Mouse (Mus musculus) thymus, adult 18-20 months (tissue): ENCODE results near the gene Slc11a1.
A peak's percentile ranks its signal among the peaks of the same experiment; 100 is the strongest.

Experiments
- DNase-seq, 2 experiments: peaks; one replicate each; pipeline ENCODE4 v3.0.0; 2022; ENCODE audit warnings: mixed read lengths in 2 of 2

Gene Slc11a1

GRCm38 (mm10) chr1:74353453-74354229, 21.4 kb upstream of the Slc11a1 start:
- no peak for DNase-seq

DNA sequence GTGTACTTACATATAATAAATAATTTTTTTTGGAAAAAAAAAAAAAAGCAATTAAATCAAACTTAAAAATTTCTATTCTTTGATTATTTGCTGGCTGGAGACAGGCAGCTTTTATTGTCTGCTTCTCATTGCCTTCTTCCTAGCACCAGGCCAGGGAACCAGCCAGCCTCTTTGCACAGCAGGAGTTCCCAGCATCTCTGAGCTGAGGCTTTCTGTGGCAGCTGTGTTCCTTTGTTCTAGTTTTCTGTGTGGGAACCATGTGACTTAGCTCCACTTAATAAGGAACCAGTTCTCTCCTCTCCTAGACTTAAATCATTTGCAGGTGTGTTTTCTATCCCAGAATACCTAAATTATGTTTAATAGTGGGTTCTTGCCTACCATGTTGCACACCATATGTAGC, 17.5 kb upstream of the Slc11a1 start:
- DNase-seq, result no peak

- DNase-seq, result no peak
These were observed 15.0 kb upstream of the Slc11a1 start for GRCm38 (mm10) chr1:74359952-74360517.

DNA sequence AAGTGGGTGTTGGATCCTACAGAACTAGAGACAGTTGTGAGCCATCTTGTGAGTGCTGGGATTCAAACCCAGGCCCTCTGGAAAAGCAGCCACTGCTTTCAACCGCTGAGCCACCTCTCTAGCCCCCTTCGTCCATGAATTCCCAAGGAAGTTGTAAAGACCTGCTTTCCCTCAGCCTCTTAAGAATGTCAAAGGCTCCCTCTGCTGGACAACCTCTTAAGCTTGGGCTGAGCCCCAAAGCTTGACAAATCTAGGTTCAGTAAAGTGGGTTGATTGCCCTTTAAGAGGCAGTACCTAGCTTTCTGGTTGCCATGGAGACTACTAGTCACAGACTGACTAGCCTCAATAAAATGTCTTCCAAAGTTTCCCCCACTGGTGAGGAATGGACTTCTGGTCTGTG, 13.2 kb upstream of the Slc11a1 start, which contains the start of gene Catip:
Gene Catip (plus strand): TSS at position 297 of the 400 bp plus-strand sequence.
- peak in 1 of 2 experiments; percentile 35 for DNase-seq

DNA sequence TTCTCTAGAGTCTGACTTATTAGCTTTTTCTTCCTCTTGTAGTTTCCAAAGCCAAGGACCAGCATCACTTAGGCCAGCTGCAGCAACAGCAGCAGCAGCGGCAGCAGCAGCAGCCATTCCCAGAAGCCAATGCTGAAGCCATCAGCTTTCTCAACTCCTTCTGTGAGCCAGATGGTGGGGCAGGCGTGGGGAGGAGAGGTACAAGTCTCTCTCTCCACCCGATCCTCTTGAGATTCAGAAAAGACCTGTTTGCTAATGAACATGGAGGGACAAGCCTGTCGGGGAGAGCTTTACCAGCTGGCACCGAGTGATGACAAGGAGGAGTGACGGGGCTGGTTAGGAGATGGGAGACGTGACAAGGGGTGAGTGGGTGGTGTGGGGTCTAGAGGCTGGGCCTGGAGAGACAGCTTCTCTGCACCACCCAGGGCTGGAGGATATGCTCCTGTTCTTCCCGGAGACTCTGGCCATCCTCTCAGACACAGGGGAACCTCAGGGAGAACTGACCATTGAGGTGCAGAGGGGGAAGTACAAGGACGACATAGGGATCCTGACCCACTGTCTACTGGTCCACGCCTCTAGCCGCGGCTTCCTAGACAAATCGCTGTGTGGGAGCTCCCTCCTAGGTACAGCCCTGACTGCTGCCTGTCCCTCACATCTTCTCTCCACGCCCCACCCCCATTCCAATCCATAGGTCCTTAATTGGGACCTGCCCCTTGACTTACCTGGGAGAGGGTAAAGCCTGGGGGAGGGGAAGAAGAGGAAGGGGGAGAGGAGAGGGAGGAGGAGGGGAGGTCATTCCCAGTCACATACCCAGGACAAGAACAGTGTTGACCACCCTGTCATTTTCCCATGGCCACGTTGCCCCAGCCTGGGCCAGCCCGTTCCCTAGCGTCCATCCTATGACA, 12.4 kb upstream of the Slc11a1 start:
- DNase-seq, result no peak

DNA sequence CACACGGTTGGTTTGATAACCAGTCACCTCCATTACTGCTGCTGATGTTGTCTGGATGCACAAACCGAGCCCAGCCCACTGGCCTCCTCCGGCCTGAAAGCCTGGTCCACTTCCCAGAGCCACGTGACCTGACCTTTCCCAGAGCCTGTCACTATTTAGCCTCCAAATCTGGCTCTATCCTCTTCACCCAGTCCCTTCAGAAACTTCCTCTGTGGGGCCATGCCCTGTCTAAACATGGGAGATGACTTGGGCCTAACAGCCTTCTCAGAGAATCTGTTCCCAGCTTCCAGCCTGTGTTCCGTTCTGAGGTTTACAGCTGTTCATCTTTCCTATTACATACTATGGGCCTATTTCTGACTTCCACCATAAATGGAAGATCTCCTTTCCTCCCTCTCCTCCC, 11.6 kb upstream of the Slc11a1 start:
- DNase-seq, result no peak

DNA sequence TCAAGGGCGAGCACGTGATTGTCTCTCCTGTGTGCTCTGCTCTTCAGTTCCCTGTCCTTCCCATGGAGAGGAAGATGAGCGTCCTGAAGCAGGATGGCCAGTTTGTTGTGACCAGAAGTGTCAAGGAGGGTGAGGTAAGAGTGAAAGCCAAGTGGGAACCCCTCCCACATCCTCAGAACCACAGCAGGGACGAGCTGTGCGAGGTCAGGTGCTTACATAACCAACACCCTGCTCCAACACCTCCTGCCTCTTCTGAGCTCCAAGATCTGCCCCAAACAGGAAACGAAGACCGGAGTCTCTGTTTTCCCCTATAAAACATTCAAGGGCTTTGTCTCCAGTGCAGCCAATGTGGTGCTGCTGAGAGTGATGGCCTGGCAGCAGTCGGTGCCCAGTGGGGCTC, 10.7 kb upstream of the Slc11a1 start:
- no peak for DNase-seq

- DNase-seq, result peak in 1 of 2 experiments; percentile 20
These were observed 6.9 kb upstream of the Slc11a1 start for GRCm38 (mm10) chr1:74367886-74368645.

- no peak for DNase-seq
These were observed 5.0 kb upstream of the Slc11a1 start for GRCm38 (mm10) chr1:74370040-74370439.

GRCm38 (mm10) chr1:74373372-74373771, 1.6 kb upstream of the Slc11a1 start:
- no peak for DNase-seq

DNA sequence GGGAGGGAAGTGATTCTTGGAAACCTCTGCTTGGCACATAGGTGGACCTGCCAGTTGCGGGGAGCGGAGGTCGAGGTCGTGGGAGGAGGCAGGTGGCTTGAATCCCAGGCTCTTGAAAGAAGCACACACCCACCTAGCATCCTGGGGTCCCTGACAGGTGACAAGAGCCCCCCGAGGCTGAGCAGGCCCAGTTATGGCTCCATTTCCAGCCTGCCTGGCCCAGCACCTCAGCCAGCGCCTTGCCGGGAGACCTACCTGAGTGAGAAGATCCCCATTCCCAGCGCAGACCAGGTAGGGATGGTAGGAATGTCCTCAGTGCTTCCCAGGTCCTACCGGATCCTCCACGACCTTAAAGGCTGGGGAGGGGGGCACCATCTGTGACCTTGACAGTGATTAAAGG, 566 bp downstream of the Slc11a1 start:
- DNase-seq, result no peak

- DNase-seq, result no peak
These were observed 1.4 kb downstream of the Slc11a1 start for GRCm38 (mm10) chr1:74376396-74376795.

DNA sequence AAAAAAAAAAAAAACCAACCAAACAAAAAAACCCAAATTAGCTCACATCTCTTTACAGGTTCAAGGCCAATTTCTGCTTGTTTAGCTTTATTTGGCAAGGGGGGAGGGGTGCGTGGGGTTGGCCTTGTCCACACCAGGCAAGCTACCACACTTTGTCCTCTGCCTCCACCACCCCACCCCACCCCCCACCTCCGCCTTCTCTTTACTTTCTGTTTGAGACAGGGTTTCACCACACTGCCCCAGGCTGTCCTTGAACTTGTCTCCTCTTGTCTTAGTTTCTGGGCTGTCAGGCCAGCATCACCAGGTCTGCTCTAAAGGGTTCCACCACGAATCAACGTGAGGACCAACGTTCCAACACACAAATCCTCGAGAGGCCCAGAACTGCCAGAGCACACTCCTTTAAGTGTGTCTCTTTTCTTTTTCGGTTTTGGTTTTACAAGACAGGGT, 4.1 kb downstream of the Slc11a1 start:
- no peak for DNase-seq

DNA sequence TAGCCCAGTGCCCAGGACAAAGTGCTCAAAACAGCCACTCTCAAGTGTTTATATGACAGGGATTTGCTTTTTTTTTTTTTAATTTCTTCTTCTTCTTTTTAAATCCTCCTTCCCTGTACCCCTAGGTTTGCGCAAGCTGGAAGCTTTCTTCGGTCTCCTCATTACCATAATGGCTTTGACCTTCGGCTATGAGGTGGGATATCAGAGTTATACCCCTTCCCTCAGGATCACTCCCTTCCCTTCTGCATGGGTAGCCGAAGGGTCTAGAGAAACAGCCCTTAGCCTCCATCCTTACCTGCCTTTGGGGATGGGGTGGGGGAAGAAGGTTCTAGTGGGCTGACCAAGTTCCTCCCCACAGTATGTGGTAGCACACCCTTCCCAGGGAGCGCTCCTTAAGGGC, 5.5 kb downstream of the Slc11a1 start:
- no peak for DNase-seq

DNA sequence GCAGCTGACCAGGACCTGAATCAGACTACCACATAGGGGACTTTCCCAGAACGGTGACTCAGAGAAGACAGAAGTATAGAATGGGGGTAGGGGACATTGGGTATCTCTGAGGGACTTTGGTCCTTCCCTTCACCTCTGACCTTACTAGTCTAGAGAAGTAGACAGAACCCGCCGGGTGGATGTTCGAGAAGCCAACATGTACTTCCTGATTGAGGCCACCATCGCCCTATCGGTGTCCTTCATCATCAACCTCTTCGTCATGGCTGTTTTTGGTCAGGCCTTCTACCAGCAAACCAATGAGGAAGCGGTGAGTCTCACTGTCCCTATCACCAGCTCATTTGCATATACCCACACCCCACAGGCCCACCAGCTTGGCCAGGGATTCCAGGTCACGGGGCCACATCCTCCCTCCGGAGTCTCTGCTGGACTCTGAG, 6.6 kb downstream of the Slc11a1 start:
- no peak for DNase-seq

- DNase-seq, result no peak
These were observed 8.4 kb downstream of the Slc11a1 start for GRCm38 (mm10) chr1:74383385-74383784.

DNA sequence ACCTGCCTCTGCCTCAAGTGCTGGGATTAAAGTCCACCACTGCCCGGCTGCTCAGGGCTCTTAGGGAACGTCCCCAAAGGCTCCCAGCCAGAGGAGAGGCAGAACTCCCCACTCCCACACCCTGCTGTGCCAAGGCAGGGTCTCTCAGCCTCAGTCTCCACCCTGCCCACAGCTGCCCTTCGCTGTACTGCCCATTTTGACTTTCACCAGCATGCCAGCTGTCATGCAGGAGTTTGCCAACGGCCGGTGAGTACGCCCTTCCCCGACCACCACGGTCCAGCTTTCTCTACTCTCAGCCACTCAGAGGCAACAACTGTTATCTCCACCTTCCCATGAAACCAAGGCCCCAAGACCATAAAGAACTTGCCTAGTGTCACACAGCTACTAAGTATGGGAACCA, 9.5 kb downstream of the Slc11a1 start:
- no peak for DNase-seq

DNA sequence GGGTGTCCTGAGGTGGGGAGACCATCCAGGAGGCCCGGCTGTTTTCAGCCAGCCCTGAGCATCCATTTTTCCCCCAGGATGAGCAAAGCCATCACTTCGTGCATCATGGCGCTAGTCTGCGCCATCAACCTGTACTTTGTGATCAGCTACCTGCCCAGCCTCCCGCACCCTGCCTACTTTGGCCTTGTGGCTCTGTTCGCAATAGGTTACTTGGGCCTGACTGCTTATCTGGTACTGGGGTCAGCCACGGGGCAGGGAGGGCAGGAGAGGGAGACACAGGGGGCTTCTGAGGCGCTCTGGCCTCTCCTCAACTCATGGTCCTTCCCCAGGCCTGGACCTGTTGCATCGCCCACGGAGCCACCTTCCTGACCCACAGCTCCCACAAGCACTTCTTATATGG, 10.1 kb downstream of the Slc11a1 start:
- DNase-seq, result no peak

- DNase-seq, result no peak
These were observed 10.5 kb downstream of the Slc11a1 start for GRCm38 (mm10) chr1:74385531-74385930.

- no peak for DNase-seq
These were observed 11.3 kb downstream of the Slc11a1 start for GRCm38 (mm10) chr1:74386363-74386713.

DNA sequence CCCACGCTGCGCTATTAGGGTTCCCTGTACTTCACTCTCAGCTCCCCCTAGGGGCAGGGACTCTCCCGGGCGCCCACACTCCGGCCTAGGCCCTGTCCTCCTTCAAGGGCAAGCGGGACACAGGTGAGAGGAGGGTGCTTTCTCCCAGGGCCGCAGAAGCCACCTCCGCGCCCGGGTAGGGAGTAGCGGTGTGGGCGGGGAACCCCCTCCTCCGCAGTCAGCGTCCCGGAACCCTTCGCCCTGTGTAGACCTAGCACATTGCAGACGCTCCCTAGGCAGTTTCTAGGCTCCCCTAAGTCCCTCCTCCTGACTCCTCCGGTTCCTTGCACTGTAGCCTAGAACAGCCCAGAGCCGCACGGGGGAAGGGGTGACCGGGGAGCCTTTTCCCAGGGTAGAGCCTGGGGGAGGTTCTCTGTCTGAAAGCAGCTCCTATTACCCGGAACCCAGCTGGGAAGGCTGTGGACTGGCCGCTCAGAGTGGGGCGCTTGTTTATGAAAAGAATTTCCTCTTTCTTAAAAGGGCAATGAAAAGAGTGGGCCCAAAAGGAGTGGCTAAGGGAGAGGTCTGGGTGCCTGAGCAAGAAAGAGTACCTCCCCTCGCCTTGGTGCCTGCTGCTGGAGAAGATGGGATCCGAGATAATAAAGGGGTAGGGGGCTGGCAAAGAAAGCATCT, 11.9 kb downstream of the Slc11a1 start:
- DNase-seq, result peak; percentile 82 to 92

GRCm38 (mm10) chr1:74387386-74387988, 12.5 kb downstream of the Slc11a1 start:
- no peak for DNase-seq
